Mouse (Mus musculus) hematopoietic stem cell, adult 5-6 weeks (primary cell): ENCODE results near the gene Znrf1. TPM values are rescaled to one million over a fixed set of nuclear protein-coding genes. Genes with fewer than 3 reads are reported as not detected.

Experiments used
- ATAC-seq, 2 experiments: fragments of 125-278 bp in 1 of 2; replicated peaks in 1 of 2; 2 replicates each; pipeline ENCODE4 v1.8.0; 2016 to 2017; ENCODE audit warnings: inconsistent platforms in 2 of 2, mild to moderate bottlenecking in 2 of 2, moderate number of reproducible peaks in 2 of 2, low read depth in 1 of 2, moderate TSS enrichment in 1 of 2; ENCODE audit not compliant: low FRiP score in 2 of 2, poor library complexity in 2 of 2, severe bottlenecking in 2 of 2, insufficient read depth in 1 of 2, low TSS enrichment in 1 of 2
- total RNA-seq: library from RNA; stranded (forward); fragments of 172-1452, 232-1000 nt; gene quantifications from 2 replicates; pipeline ENCODE4 v1.2.3, GENCODE M21; 2017

Znrf1 gene
- total RNA-seq, 1 experiment from 2014 or later = 57.9 TPM

- no peak for ATAC-seq
These were observed 77.3 kb downstream of the Znrf1 start for GRCm38 (mm10) chr8:111613181-111613580.

- peak; percentile 10 to 41; a peak in 2 of 4 replicates for ATAC-seq
These were observed 79.1 kb downstream of the Znrf1 start for GRCm38 (mm10) chr8:111614786-111615701.

- ATAC-seq = 0 out of 4 replicates have a peak, but pooled peaks of 1 of the 2 experiments have one; percentile 10
These were observed 81.9 kb downstream of the Znrf1 start for GRCm38 (mm10) chr8:111617812-111618211.

- no peak for ATAC-seq
These were observed 82.4 kb downstream of the Znrf1 start for GRCm38 (mm10) chr8:111618273-111618672.

GRCm38 (mm10) chr8:111619936-111620335, 84.0 kb downstream of the Znrf1 start:
- peak; percentile 78 to 84 for ATAC-seq

- ATAC-seq = no peak
These were observed 86.2 kb downstream of the Znrf1 start for GRCm38 (mm10) chr8:111622104-111622503.

GRCm38 (mm10) chr8:111622553-111622952, 86.7 kb downstream of the Znrf1 start:
- ATAC-seq = no peak

GRCm38 (mm10) chr8:111624081-111624852, 88.4 kb downstream of the Znrf1 start:
- ATAC-seq = peak; percentile 20 to 43; a peak in 3 of 4 replicates

GRCm38 (mm10) chr8:111624853-111625221, 88.9 kb downstream of the Znrf1 start:
- ATAC-seq = no peak

GRCm38 (mm10) chr8:111625694-111626527, 90.0 kb downstream of the Znrf1 start:
- ATAC-seq = peak; percentile 36 to 44; a peak in 2 of 4 replicates

- ATAC-seq = no peak
These were observed 90.6 kb downstream of the Znrf1 start for GRCm38 (mm10) chr8:111626528-111626820.

- ATAC-seq = no peak
These were observed 91.0 kb downstream of the Znrf1 start for GRCm38 (mm10) chr8:111626933-111627332.

GRCm38 (mm10) chr8:111627923-111628322, 92.0 kb downstream of the Znrf1 start:
- no peak for ATAC-seq

GRCm38 (mm10) chr8:111628401-111628800, 92.5 kb downstream of the Znrf1 start:
- ATAC-seq = no peak

- ATAC-seq = peak; percentile 7 to 14; a peak in 1 of 4 replicates
These were observed 93.1 kb downstream of the Znrf1 start for GRCm38 (mm10) chr8:111628894-111629501.

GRCm38 (mm10) chr8:111630105-111630521, 94.2 kb downstream of the Znrf1 start, which contains the start of gene Ldhd:
Gene Ldhd, minus strand, starts transcription at chr8:111630374.
- ATAC-seq = peak; percentile 52 to 60; a peak in 3 of 4 replicates

- ATAC-seq = no peak
These were observed 95.7 kb downstream of the Znrf1 start for GRCm38 (mm10) chr8:111631589-111631988.
